ENCODE assay signal across 9 mouse cellular contexts in the genomic region with DNA sequence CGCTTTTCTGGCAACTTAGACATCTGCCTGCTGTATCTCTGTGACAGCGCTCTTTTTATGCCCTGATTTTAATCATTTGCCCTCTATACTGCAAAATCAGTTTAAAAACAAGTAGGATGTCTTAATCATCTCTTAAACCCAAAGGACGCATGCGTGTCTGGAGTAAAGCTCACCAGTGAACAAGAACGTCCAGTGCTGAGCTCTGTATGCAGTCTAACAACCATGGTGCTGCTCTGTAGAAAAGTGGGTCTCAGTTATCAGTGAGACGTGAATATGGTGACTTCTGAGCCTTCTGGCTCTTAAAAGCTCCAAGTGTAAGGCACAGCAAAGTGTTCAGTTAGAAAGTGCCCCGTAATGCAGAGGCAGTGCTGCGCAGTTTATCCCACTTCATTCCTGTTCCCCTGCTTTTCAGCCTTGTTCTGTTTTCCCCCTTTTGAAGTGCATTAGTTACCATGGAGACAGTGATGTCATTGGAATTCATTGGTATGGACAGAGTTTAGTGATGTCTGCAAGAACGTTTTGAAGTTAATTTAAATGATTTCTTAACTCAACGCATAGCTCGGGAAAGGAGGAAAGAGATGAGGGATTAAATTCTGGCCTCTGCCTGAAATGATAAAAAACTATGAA.
DNase-seq lines count a peak whose midpoint lies in the region; ATAC-seq lines count a peak whose summit lies in the region.
"Had no signal": no experiment of that assay in that cellular context is flagged by ENCODE, and none has a peak within 500 bp of the region (broad histone marks: within the 10 kb centered on the region; RNA-seq: fewer than 3 reads in every experiment).

No protein-coding gene starts in this region.

- no peaks in the 10 kb centered on the region for H3K27me3 ChIP-seq in heart, embryonic 12.5 days (replicated peaks)
- no peaks in the 10 kb centered on the region for H3K27me3 ChIP-seq in forebrain, embryonic 15.5 days
- no peaks in the 10 kb centered on the region for H3K27me3 ChIP-seq in midbrain, embryonic 12.5 days

- peaks cover 15% of the 10 kb centered on the region for H3K4me1 ChIP-seq in heart, embryonic 12.5 days (replicated peaks)
- H3K4me1 ChIP-seq in forebrain, embryonic 15.5 days: peaks cover 17% of the 10 kb centered on the region
- H3K4me1 ChIP-seq in midbrain, embryonic 12.5 days: peaks cover 21% of the 10 kb centered on the region

- H3K27ac ChIP-seq in heart, embryonic 12.5 days (ENCODE audit: poor library complexity, severe bottlenecking): peak overlapping the region; percentile 59
- H3K27ac ChIP-seq in forebrain, embryonic 15.5 days (replicated peaks): 0 out of 2 replicates have a peak overlapping the region, but pooled peaks have one; percentile 51
- H3K27ac ChIP-seq in midbrain, embryonic 12.5 days (replicated peaks): peak overlapping the region; percentile 58

- no peak overlapping the region for H3K4me2 ChIP-seq in heart, embryonic 12.5 days
- peak overlapping the region; percentile 25; the same call in 1 of the 2 replicates for H3K4me2 ChIP-seq in forebrain, embryonic 15.5 days (replicated peaks)
- peak overlapping the region; percentile 43 for H3K4me2 ChIP-seq in midbrain, embryonic 12.5 days (replicated peaks)

- no peak for DNase-seq in heart, postnatal 4 days
- peak; percentile 36 for DNase-seq in R1 (ENCODE audit: low read depth, low spot score)
- no peak for DNase-seq in thymus, adult 18-20 months
- DNase-seq in testis, postnatal 14 days (ENCODE audit: low spot score): no peak
- DNase-seq in urinary bladder, postnatal 4 days (ENCODE audit: low spot score in 2 of 2): no peak
- DNase-seq: right cerebral cortex, postnatal 4 days had no signal

- no peak for ATAC-seq in heart, embryonic 12.5 days (ENCODE audit: insufficient number of reproducible peaks, low FRiP score)
- peak; percentile 90 for ATAC-seq in forebrain, embryonic 15.5 days (replicated peaks)
- ATAC-seq in midbrain, embryonic 12.5 days (ENCODE audit: low FRiP score, low read depth): peak; percentile 86

- no peaks in the 10 kb centered on the region for H3K36me3 ChIP-seq in heart, embryonic 12.5 days
- no peaks in the 10 kb centered on the region for H3K36me3 ChIP-seq in forebrain, embryonic 15.5 days
- H3K36me3 ChIP-seq in midbrain, embryonic 12.5 days: no peaks in the 10 kb centered on the region

- no peaks in the 10 kb centered on the region for H3K9me3 ChIP-seq in heart, embryonic 12.5 days (replicated peaks)
- H3K9me3 ChIP-seq in forebrain, embryonic 15.5 days: no peaks in the 10 kb centered on the region
- H3K9me3 ChIP-seq in midbrain, embryonic 12.5 days: no peaks in the 10 kb centered on the region

- 56% methylated on average over 11 of the region's 11 CpGs for WGBS in heart, embryonic 12.5 days
- 27% methylated on average over 11 of the region's 11 CpGs for WGBS in forebrain, embryonic 15.5 days
- 28% methylated on average over 11 of the region's 11 CpGs for WGBS in midbrain, embryonic 12.5 days

- no peak overlapping the region for H3K9ac ChIP-seq in heart, embryonic 12.5 days
- H3K9ac ChIP-seq in forebrain, embryonic 15.5 days (replicated peaks): no peak overlapping the region
- 0 out of 2 replicates have a peak overlapping the region, but pooled peaks have one; percentile 8 for H3K9ac ChIP-seq in midbrain, embryonic 12.5 days (replicated peaks)

- no peak overlapping the region for H3K4me3 ChIP-seq in heart, embryonic 12.5 days
- no peak overlapping the region for H3K4me3 ChIP-seq in forebrain, embryonic 15.5 days
- H3K4me3 ChIP-seq in midbrain, embryonic 12.5 days: no peak overlapping the region
